Mouse (Mus musculus): Measurements from ENCODE around the gene Scfd2.

Gene Scfd2

GRCm38 (mm10) chr5:74456759-74457158, 74.8 kb downstream of the Scfd2 start:
- no peak for DNase-seq (ENCODE audit: low spot score in 2 of 2)

GRCm38 (mm10) chr5:74455510-74456269, 75.9 kb downstream of the Scfd2 start:
- DNase-seq (ENCODE audit: low spot score in 2 of 2), result no peak

DNA sequence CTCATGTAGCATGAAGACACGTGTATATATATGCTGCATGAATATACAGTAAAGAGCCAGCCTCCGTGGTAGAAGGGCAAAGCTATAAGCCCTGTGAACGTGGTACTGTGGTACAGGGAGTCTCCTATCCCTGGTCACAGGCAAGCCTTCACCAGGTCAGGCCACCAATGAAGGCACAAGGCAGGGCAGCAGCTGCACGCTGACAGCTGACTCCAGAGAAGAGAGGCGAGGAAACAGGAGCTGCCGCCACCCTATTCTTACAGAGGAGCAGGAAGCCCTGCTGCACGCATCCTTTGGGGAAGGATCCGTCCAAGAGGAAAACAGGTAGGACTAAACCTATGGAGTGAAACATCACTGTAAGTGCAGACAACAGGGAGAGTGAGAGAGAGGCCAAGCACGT, 76.5 kb downstream of the Scfd2 start:
- DNase-seq (ENCODE audit: low spot score in 2 of 2), result no peak

DNA sequence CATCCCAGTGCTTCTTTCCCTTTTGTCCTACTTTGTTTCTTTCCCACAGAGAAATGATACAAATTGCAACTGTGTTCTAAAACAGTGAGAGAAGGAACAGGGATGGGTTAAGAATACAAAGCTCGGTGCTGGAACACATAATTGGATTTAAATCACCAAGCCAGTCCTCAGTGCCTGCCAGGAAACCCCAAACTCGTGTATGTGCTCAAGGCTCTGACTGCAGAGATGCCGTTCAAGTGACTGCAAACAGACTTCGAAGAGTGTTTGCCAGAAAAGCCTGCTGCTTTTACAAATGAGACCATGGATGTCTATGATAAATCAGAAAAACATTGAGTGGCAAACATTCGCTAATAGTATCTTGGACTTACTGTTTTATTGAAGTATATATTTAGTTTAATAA, 80.6 kb downstream of the Scfd2 start:
- no peak for DNase-seq (ENCODE audit: low spot score in 2 of 2)

DNA sequence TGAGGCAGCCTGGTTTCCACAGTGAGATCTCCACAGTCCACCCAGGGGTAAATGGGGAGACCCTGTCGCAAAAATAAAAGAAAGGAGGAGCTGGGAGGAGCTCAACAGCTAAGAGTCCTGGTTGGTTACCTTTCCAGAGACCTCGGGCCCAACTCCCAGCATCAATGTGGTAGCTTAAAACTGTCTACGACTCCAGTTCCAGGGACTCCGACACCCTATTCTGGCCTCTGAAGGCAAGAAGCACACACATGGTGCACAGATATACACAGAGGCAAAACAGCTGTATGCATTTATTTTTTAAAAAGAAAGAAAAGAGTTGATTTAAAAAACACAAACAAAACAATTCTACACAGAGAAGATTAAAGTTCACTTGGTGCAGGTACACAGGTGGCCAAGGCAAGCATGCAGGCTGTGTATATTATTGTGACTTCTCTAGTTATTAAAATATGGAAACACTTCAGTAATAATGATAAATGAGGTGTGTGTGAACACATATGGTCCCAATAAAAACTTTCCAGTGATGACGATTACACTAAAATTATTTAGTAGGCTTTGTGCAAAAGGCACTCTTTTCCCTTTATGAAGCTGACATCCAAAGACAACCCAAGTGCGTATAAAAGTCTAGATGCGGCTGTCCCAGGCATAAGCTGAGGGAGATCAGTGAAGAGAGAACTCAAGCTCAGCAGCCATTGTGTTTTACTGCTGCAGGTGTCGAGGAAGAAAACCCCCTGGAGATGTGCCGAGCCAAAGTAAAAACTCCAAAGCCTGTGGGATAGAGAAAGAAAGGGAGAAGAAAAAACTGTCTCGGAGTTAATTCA, 83.8 kb downstream of the Scfd2 start:
- no peak for DNase-seq (ENCODE audit: low spot score in 2 of 2)

DNA sequence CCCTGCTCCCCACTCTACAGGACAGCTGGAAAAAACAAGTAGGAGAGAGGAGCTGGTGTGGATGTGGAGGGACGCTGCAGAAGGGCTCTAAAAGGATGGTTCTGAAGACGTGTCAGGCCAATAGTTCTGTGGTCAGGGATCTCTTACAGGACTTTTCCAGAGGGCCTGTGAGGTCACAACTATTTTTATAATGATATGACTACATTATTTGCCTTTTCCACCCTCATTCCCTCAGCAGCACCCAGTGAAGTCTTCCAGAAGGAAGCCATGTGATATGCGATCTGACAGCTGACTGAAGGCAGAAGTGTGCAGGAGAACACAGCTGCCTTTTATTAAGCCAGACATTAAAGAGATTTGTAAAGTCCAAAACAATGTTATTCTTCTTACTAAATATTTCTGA, 85.7 kb downstream of the Scfd2 start:
- no peak for DNase-seq (ENCODE audit: low spot score in 2 of 2)

DNA sequence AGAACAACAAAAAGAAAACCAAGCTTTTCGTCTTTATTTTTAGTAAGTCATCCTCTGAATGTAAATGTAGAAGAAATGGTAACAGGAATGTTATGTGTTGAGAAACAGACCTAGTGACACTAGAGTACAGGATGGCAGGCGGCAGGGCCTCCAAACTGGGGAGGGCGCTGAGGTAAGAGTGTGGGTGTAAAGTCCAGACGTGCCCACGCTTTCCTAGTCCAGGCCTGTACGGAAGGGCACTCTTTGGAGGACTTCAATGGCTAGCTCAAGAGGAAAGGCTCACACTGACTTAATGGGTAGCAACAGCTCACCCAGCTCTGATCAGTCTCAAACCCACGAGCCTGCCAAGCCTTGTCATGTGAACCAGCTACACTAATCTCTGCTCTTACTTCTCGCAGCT, 93.2 kb downstream of the Scfd2 start:
- DNase-seq (ENCODE audit: low spot score in 2 of 2), result no peak

DNA sequence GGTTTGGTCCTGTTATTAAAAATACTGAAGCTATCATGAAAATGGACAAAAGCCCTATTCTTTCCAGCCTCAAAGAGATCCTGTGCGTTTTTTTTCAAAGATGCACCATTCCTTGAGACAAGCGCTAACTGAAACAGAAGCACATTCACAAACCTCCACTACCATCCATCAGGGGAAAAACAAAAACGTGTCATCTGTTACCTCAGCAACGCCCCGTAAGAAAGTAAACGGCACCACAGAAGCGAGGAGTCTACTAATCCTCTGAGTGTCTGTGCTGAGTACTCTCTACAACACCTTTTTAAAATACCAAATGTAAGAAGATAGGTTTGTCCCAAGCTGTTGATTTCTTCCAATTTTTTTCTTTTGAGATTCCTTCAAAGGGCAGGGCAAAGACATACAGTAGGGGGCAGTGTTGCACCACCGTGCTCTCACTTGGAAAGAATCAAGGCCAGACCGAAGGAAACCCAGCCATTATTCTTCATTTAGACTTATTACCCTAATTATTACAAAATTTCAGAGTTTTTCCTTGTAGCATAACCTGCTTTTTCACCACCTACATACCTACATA, 97.9 kb downstream of the Scfd2 start:
- peak; percentile 14 to 76 for DNase-seq (ENCODE audit: low spot score in 2 of 2)

GRCm38 (mm10) chr5:74432879-74433539, 98.5 kb downstream of the Scfd2 start:
- no peak for DNase-seq (ENCODE audit: low spot score in 2 of 2)

DNA sequence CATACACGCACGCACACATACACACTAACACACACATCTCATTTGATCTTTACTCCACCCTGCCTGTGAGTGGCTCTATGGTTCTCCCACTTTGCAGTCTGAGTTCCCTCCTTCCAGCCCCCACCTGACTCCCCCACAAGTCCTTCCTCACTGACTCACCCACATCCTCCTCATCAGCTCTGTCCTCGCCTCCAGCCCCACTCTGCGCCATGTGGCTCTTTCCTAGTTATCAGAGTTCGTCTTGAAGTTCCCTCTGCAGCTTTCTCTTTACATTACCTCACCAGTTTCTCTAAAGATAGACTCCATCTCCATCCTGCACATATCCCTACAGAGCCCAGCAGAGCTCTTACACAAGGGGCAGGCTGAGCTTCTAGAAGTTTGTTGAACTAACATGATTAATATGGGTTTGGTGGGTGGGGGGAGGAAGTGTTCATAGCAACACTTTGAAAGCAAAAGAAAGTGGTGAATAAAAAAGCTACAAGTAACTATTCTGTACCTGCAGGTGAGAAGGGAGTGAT, 110.9 kb downstream of the Scfd2 start:
- peak in 1 of 2 experiments; percentile 18 for DNase-seq (ENCODE audit: low spot score in 2 of 2)

DNA sequence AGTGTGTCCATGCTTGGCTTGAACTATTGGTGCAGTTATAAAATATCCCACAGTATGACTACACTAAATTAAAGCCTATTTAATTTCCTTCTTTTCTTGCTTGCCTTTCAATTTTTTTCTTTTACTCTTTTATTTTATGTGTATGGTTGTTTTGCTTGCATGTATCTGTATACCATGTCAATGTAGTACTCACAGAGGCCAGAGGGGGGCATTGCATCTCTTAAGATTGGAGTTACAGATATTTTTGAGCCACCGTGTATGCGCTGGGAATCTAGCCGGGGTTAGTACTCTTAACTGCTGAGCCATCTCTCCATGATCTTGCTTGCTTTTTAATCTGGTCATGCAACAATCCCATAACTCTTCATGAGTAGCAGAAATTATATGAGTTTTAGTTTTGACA, 119.0 kb downstream of the Scfd2 start:
- DNase-seq (ENCODE audit: low spot score in 2 of 2), result no peak

GRCm38 (mm10) chr5:74404887-74405286, 126.7 kb downstream of the Scfd2 start:
- no peak for DNase-seq (ENCODE audit: low spot score in 2 of 2)

DNA sequence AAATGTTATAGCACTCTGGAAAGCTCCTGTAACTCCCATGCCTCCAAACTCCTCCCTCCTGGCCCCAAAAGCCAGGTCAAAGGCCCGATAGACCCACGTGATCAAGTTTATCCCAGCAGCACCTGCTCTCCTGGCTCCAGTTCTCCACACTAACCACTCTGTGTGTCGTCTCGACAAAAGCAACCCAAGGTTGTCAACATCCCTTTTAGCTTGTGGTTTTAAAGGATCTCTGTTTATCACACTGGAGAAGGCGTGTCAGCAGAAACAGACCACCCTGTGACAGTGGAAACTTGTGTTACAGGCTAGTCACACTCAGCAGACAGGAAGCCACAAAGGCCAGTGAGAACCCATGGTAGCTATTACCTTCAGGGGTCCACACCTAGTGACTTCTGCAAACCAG, 127.5 kb downstream of the Scfd2 start:
- DNase-seq (ENCODE audit: low spot score in 2 of 2), result no peak

DNA sequence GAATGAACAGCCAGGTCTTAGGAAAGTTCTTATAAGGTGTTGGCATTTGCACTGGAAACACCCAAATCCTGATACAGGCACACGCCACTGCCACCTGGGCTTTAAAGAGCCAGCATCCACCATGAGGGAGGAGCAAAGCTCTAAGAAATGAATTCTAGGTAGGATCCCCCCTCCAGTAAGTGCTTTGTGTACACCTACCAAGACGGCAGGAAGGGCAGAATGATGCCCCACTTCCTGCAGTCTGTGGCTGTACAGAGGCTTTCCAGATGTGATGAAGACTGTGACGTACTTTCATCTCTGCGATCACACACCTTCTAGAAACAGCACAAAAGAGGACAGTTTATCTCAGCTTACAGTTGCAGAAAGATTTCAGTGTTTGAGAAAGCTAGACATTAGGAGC, 128.9 kb downstream of the Scfd2 start:
- DNase-seq (ENCODE audit: low spot score in 2 of 2), result no peak

DNA sequence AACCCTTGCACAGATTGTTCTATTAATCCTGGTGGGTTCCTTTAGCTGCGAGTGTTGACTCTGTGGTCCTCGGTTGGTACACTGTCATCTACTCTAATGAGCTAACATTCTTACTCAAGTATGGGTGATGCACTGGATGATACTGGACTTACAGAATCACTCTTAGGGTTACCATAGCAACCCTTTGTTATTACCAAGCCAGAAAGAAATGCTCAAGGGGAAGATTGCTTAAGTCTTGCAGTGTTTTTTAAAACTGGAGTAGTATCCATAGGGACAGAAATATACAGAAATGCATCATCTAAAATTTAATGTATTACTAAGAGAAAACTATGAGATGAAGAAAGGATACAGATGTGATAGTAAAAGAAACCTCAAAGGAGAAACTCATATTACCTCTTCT, 139.8 kb downstream of the Scfd2 start:
- no peak for DNase-seq (ENCODE audit: low spot score in 2 of 2)

- no peak for DNase-seq (ENCODE audit: low spot score in 2 of 2)
These were observed 140.2 kb downstream of the Scfd2 start for GRCm38 (mm10) chr5:74391346-74391745.

- no peak for DNase-seq (ENCODE audit: low spot score in 2 of 2)
These were observed 142.7 kb downstream of the Scfd2 start for GRCm38 (mm10) chr5:74388849-74389248.

- no peak for DNase-seq (ENCODE audit: low spot score in 2 of 2)
These were observed 143.5 kb downstream of the Scfd2 start for GRCm38 (mm10) chr5:74388101-74388500.

GRCm38 (mm10) chr5:74387143-74387886, 144.2 kb downstream of the Scfd2 start:
- DNase-seq (ENCODE audit: low spot score in 2 of 2), result no peak

GRCm38 (mm10) chr5:74380045-74380444, 151.5 kb downstream of the Scfd2 start:
- DNase-seq (ENCODE audit: low spot score in 2 of 2), result no peak

GRCm38 (mm10) chr5:74366710-74367101, 164.9 kb downstream of the Scfd2 start:
- DNase-seq (ENCODE audit: low spot score in 2 of 2), result no peak

All from left cerebral cortex, adult 9 months (tissue).